Mouse (Mus musculus) thymus, postnatal 25 days (tissue): ENCODE measurements around the gene Olfr1043.
"Not testable (repeated sequence)": the region's sequence is repeated elsewhere in the genome, so short reads cannot be mapped to it uniquely, and the experiment has no call there.

Source experiments
- DNase-seq: peaks from one replicate; pipeline ENCODE4 v3.0.0; 2022

Olfr1043 gene

GRCm38 (mm10) chr2:86167422-86167821 lies at the start of gene Olfr1043:
Olfr1043 (minus strand) TSS chr2:86167522.
- DNase-seq = no peak

- no peak for DNase-seq
These were observed 35.6 kb upstream of the Olfr1043 start, which contains the start of gene Olfr1045 for GRCm38 (mm10) chr2:86202909-86203308. Olfr1045 (minus strand) TSS chr2:86203009.

- DNase-seq = no peak
These were observed 28.5 kb upstream of the Olfr1043 start for GRCm38 (mm10) chr2:86195863-86196262.

GRCm38 (mm10) chr2:86185583-86185982 lies 18.3 kb upstream of the Olfr1043 start, which contains the start of gene Olfr52:
Olfr52 (minus strand) TSS chr2:86185683.
- DNase-seq = no peak

GRCm38 (mm10) chr2:86179950-86180349 lies 12.6 kb upstream of the Olfr1043 start:
- DNase-seq = no peak

- DNase-seq = no peak
These were observed 10.4 kb upstream of the Olfr1043 start, which contains the start of gene Olfr1044 for GRCm38 (mm10) chr2:86177720-86178119. Olfr1044 (minus strand) TSS chr2:86177820.

GRCm38 (mm10) chr2:86175422-86175821 lies 8.1 kb upstream of the Olfr1043 start:
- not testable (repeated sequence) for DNase-seq

GRCm38 (mm10) chr2:86161738-86162137 lies 5.6 kb downstream of the Olfr1043 start, which contains the start of gene Olfr1042:
Olfr1042 (minus strand) TSS chr2:86161838.
- DNase-seq = no peak

- no peak for DNase-seq
These were observed 20.7 kb downstream of the Olfr1043 start, which contains the start of gene Olfr1040 for GRCm38 (mm10) chr2:86146632-86147031. Olfr1040 (minus strand) TSS chr2:86146732.

GRCm38 (mm10) chr2:86135828-86136227 lies 31.5 kb downstream of the Olfr1043 start, which contains the start of gene Olfr1039:
Olfr1039 (minus strand) TSS chr2:86135928.
- no peak for DNase-seq
